Mouse (Mus musculus): ENCODE results near the gene Clstn1. TPM values are rescaled to one million over a fixed set of nuclear protein-coding genes. Genes with fewer than 3 reads are reported as not detected.

Clstn1 gene
- polyA plus RNA-seq, 1 experiment from 2014 or later: 188 TPM

DNA sequence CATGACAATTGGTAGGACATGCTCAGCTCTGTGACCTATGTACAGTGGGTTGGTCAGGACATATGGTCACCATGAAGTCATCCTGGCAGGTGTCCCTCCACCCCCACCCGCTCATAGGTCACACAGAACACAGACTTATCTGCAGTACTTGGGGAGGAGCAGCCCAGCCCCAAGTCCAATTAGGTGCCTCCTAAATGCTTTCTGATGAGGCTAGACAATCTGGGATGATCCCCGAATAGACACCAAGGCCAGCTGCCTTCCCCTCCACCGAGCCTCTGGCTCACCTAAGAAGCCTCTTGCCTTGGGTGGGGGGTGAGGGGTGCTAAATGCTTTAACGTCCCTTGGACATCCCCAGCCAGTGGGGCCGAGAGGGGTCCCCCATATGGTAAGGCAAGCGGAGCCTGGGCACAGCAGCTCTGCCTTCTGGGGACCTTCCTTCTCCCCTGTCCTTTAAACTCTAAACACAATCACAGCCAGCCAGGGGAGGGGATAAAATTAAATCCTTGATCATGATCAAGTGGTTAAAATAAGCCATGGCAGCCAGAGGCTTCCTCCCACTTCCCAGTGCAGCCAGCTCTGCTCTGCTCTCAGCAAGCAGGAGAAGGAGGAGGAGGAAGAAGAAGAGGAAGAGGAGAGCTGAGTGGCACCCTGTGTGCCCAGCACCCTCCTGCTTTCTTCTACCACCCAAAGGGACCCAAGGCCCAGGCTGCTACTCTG is 16.3 kb upstream of the Clstn1 start:
- H3K4me1 ChIP-seq: peaks cover 11% of the 10 kb centered on the region

DNA sequence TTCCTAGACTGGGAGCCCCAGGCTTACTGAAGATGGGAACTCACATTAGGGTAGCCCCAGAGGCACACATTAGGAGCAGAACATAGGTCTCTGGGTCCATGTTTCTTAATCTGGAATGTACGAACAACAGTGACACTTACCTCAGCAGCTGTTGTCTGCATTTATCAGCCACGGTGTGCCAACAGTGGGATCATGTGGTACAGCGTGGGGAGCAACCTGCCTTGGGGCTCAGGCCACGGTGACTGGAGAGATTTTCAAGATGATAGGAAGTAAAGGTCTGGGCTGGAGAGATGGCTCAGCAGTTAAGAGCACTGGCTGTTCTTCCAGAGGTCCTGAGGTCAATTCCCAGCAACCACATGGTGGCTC is 15.8 kb upstream of the Clstn1 start:
- ATAC-seq (ENCODE audit: low FRiP score): no peak
- H3K27ac ChIP-seq (replicated peaks): no peak overlapping the region
- no peaks in the 10 kb centered on the region for H3K27me3 ChIP-seq (replicated peaks)
- H3K9me3 ChIP-seq (replicated peaks): no peaks in the 10 kb centered on the region
- peaks cover 6% of the 10 kb centered on the region for H3K4me1 ChIP-seq
- 76% methylated on average over 4 of the region's 4 CpGs for WGBS
- no peak overlapping the region for H3K4me3 ChIP-seq (replicated peaks)
- H3K36me3 ChIP-seq: no peaks in the 10 kb centered on the region
- no peak overlapping the region for H3K4me2 ChIP-seq
- no peak overlapping the region for H3K9ac ChIP-seq (replicated peaks)

More for the DNA sequence above, 16.3 kb upstream of the Clstn1 start:
- no peaks in the 10 kb centered on the region for H3K36me3 ChIP-seq
- no peak overlapping the region for H3K9ac ChIP-seq (replicated peaks)
- no peaks in the 10 kb centered on the region for H3K9me3 ChIP-seq (replicated peaks)
- 85% methylated on average over 6 of the region's 6 CpGs for WGBS
- no peak for ATAC-seq (ENCODE audit: low FRiP score)
- no peaks in the 10 kb centered on the region for H3K27me3 ChIP-seq (replicated peaks)
- no peak overlapping the region for H3K4me3 ChIP-seq (replicated peaks)
- H3K4me2 ChIP-seq: no peak overlapping the region
- H3K27ac ChIP-seq (replicated peaks): no peak overlapping the region

DNA sequence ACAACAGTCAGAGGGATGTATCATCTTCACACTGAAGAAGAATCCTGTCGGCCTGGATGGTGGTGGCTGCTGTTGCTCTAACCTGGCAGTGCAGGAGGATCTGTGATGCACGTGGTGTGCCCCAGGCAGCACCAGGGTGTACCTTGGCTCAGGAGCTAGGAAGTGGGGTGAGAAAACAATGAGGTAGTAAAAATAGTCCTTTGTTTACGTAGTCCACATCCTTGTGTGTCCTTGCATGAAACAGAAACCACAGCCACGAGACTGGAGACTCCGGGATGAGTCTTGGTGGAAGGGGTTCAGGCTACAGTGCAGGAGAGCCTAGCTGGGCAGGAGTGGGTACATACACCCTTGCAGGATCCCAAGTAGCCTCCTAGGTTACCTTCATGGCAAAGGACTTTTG is 15.1 kb upstream of the Clstn1 start:
- H3K4me3 ChIP-seq (replicated peaks): no peak overlapping the region
- ATAC-seq (ENCODE audit: low FRiP score): no peak
- no peak overlapping the region for H3K4me2 ChIP-seq
- WGBS: 85% methylated on average over 5 of the region's 5 CpGs
- no peak overlapping the region for H3K27ac ChIP-seq (replicated peaks)
- no peaks in the 10 kb centered on the region for H3K27me3 ChIP-seq (replicated peaks)
- H3K4me1 ChIP-seq: peaks cover 8% of the 10 kb centered on the region
- no peaks in the 10 kb centered on the region for H3K9me3 ChIP-seq (replicated peaks)
- H3K9ac ChIP-seq (replicated peaks): no peak overlapping the region
- no peaks in the 10 kb centered on the region for H3K36me3 ChIP-seq

DNA sequence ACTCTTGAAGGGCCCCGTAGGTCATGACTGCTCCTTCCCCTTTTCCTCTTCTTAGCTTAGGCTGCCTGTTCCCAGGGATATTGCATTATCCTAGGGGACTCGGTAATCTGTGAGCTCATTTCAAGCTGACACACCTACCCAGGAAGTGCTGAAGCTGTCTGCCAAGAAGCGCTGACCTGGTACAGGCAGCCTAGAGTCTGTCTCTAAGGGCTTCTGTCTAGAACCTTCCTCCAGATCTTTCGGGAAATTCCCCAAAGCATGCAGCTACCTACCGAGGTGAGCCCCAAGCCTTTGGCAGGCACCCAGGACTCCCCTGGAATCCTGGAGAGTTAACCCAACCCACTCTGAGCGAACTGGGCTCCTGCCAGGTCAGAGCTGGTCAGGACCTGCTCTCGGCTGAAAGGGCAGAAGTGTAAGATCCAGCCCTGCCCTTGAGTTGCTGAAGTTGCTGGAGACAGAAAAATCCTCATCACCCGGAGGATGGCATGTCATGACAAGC is 14.6 kb upstream of the Clstn1 start:
- ATAC-seq (ENCODE audit: low FRiP score): no peak
- 69% methylated on average over 8 of the region's 8 CpGs for WGBS
- Histone ChIP-seq H3K27ac (replicated peaks) (no peak overlapping the region), H3K27me3 (replicated peaks) (no peaks in the 10 kb centered on the region), H3K4me3 (replicated peaks) (no peak overlapping the region), H3K4me2 (no peak overlapping the region), H3K9ac (replicated peaks) (no peak overlapping the region), H3K36me3 (no peaks in the 10 kb centered on the region), H3K9me3 (replicated peaks) (no peaks in the 10 kb centered on the region), H3K4me1 (peaks cover 13% of the 10 kb centered on the region)

DNA sequence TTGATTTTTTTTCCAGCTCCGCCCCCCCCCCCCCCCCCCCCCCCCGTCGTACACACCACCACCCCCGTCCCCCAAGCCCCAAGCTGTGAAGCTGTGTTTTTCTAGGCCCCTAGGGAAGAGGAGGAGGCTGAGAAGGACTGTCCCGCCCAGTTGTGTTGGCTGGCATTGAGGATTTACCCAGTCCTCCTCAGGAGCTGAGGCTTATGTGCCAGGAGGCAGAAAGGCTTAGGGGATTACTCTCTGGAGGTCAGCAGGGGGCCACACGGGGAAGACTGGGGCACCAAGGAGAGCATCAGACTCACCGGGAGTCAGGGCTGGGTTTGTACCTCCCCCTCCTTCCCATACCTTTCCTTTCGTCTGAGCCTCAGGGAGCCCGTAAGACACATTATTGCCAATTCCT is 13.8 kb upstream of the Clstn1 start:
- Histone ChIP-seq H3K36me3 (no peaks in the 10 kb centered on the region), H3K9me3 (replicated peaks) (no peaks in the 10 kb centered on the region), H3K9ac (replicated peaks) (no peak overlapping the region), H3K4me1 (peaks cover 18% of the 10 kb centered on the region), H3K27me3 (replicated peaks) (no peaks in the 10 kb centered on the region), H3K27ac (replicated peaks) (no peak overlapping the region), H3K4me2 (no peak overlapping the region), H3K4me3 (replicated peaks) (no peak overlapping the region)
- ATAC-seq (ENCODE audit: low FRiP score): no peak
- WGBS: 25% methylated on average over 8 of the region's 9 CpGs

DNA sequence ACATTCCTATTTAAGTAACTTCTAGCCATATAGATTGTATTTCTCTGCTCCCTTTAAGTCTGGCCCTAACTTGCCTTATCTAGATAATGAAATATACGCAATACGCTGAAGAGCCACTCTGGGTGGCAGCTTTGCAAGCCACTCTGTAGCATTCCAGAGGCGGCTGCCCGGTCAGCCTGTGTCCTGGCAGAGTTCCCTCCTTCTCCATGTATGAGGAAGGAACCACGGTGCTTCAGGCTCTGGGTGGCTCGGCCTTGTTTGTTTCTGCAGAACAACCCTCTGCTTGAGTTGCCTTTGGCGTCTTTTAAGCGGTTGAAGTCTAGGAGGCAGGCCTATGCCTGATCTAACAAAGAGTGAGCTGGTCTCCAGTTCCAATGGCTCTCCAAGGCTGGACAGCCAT is 13.4 kb upstream of the Clstn1 start:
- Histone ChIP-seq H3K27ac (replicated peaks) (no peak overlapping the region), H3K4me3 (replicated peaks) (no peak overlapping the region), H3K4me2 (no peak overlapping the region), H3K27me3 (replicated peaks) (no peaks in the 10 kb centered on the region), H3K9ac (replicated peaks) (no peak overlapping the region), H3K4me1 (peaks cover 19% of the 10 kb centered on the region), H3K36me3 (no peaks in the 10 kb centered on the region), H3K9me3 (replicated peaks) (no peaks in the 10 kb centered on the region)
- no peak for ATAC-seq (ENCODE audit: low FRiP score)
- 71% methylated on average over 8 of the region's 8 CpGs for WGBS

DNA sequence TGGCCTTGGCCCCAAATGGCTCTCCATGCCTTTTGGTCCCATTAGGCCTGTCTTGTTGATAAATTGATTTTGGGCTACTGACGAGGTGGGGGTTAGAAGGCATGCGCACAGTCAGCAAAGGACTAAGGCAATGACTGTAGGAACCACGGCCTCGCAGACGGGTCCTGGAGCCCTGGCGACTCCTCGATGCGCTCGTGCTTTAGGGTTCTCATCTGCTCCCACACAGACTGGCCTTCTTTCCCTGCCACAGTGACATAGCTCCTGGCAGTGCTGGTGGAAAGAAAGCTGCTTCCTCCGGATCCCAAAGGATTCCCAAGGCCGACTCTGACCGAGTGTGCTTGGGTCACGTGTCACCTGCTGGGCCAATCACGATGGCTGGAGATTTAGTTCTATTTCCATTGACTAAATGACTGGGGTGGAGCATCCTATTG is 11.9 kb upstream of the Clstn1 start:
- no peak for ATAC-seq (ENCODE audit: low FRiP score)
- Histone ChIP-seq H3K4me1 (peaks cover 34% of the 10 kb centered on the region), H3K36me3 (no peaks in the 10 kb centered on the region), H3K4me2 (peak overlapping the region; percentile 13; the same call in 1 of the 2 replicates), H3K9ac (replicated peaks) (no peak overlapping the region), H3K4me3 (replicated peaks) (no peak overlapping the region), H3K27ac (replicated peaks) (no peak overlapping the region), H3K27me3 (replicated peaks) (no peaks in the 10 kb centered on the region), H3K9me3 (replicated peaks) (no peaks in the 10 kb centered on the region)
- WGBS: 56% methylated on average over 14 of the region's 14 CpGs

DNA sequence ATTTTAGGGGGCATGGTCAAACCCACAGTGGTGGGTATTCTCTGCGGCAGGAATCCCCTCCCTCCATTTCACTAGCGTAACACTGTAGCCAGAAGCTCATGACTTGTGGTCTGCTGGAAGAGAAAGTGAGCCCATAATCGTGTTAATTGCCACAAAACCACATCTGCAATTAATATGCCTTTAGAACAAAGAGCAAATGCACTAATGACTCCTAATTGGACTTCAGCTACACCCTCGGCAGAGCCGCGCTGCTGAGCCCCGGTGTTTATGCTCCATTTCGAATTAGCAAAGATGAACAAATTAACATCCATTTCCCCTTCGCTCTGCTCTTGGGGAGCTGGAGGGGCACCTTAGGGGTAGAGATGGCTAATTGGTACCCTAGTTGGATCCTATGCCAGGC is 10.2 kb upstream of the Clstn1 start:
- no peak overlapping the region for H3K4me3 ChIP-seq (replicated peaks)
- H3K9ac ChIP-seq (replicated peaks): no peak overlapping the region
- no peaks in the 10 kb centered on the region for H3K27me3 ChIP-seq (replicated peaks)
- WGBS: 54% methylated on average over 9 of the region's 9 CpGs
- peak overlapping the region; percentile 65 for H3K27ac ChIP-seq (replicated peaks)
- H3K4me1 ChIP-seq: peaks cover 34% of the 10 kb centered on the region
- no peak for ATAC-seq (ENCODE audit: low FRiP score)
- no peak overlapping the region for H3K4me2 ChIP-seq
- no peaks in the 10 kb centered on the region for H3K9me3 ChIP-seq (replicated peaks)
- H3K36me3 ChIP-seq: no peaks in the 10 kb centered on the region

DNA sequence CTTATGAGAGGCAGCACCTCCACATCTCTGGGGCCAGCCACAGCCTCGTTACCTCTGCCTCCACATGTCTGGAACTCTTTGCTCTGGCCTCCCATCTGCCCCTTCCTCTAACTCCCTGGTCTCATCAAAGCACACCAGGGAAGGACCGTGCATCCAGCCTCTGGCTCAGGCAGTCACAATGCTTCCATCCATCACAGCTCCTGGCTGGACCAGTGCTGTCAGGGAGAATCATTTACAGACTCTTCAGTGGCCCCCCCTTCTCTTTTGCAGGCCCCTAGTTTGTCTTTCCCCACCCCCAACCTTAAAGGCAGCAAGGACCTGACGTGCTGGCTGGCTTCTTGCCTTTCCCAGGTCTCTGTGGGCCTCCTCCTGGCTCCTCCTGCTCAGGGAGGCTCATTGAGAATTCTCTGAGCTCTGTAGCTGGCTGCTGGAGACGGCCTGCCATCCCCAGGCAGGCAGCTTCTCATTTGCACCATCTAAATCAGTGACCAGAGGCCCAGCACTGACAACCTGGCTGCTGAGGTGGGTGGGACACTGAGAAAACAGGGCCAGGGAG is 9.2 kb upstream of the Clstn1 start:
- Histone ChIP-seq H3K4me3 (replicated peaks) (no peak overlapping the region), H3K9ac (replicated peaks) (no peak overlapping the region), H3K36me3 (no peaks in the 10 kb centered on the region), H3K9me3 (replicated peaks) (no peaks in the 10 kb centered on the region), H3K27me3 (replicated peaks) (no peaks in the 10 kb centered on the region), H3K4me2 (no peak overlapping the region), H3K4me1 (peaks cover 34% of the 10 kb centered on the region), H3K27ac (replicated peaks) (peak overlapping the region; percentile 65)
- ATAC-seq (ENCODE audit: low FRiP score): no peak
- WGBS: 13% methylated on average over 4 of the region's 4 CpGs

DNA sequence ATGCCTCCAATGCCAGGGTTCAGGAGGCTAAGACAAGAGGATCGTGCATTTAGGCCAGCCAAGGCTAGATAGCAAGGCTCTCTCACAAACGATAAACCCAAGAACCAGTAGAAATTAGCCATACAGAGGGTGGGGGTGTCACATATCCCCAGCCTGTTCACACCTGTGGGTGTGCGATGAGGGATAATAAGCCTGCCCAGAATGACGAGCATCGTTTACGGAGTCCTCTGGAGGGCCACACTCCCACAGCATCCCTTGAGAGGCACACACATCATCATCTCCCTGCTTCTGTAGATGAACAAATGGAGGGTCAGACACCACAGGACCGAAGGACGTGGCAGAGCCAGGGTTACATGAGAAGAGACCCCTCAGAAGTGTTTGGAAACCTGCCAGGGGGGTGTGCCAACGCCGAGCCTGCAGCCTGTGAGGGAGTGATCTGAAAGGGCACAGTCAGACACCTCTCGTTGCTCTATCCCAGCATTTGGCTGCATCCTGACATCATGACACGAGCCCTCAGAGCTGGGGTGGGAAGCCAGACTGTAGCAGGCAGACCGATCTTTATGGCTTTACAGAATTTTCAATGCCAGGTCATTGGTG is 8.1 kb upstream of the Clstn1 start:
- Histone ChIP-seq H3K9me3 (replicated peaks) (no peaks in the 10 kb centered on the region), H3K27me3 (replicated peaks) (no peaks in the 10 kb centered on the region), H3K36me3 (no peaks in the 10 kb centered on the region), H3K4me3 (replicated peaks) (no peak overlapping the region), H3K27ac (replicated peaks) (no peak overlapping the region), H3K4me1 (peaks cover 34% of the 10 kb centered on the region), H3K4me2 (no peak overlapping the region), H3K9ac (replicated peaks) (no peak overlapping the region)
- ATAC-seq (ENCODE audit: low FRiP score): no peak; the same call in 1 of the 2 replicates
- 50% methylated on average over 13 of the region's 13 CpGs for WGBS

DNA sequence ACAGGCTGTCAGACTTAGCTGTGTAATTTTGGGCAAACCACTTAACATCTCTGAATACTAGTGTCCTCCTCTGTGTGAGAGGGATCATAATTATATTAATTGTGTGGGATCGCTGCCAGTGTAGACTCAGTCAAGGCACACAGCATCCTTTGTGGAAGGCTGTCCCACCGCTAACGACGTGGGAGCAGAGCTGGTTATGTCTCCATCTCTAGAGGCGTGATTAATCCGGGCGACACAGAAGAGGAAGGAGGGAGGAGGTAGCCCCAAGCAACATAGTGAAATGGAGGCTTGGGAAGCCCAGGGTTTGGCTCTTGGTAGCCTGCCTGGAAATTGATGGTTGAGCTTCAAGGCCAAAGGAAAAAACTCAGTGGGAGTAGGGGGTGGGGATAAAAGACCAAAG is 7.4 kb upstream of the Clstn1 start:
- peaks cover 34% of the 10 kb centered on the region for H3K4me1 ChIP-seq
- no peaks in the 10 kb centered on the region for H3K36me3 ChIP-seq
- no peak for ATAC-seq (ENCODE audit: low FRiP score)
- no peaks in the 10 kb centered on the region for H3K9me3 ChIP-seq (replicated peaks)
- no peak overlapping the region for H3K4me2 ChIP-seq
- no peaks in the 10 kb centered on the region for H3K27me3 ChIP-seq (replicated peaks)
- H3K27ac ChIP-seq (replicated peaks): no peak overlapping the region
- no peak overlapping the region for H3K9ac ChIP-seq (replicated peaks)
- H3K4me3 ChIP-seq (replicated peaks): no peak overlapping the region
- 35% methylated on average over 7 of the region's 7 CpGs for WGBS

DNA sequence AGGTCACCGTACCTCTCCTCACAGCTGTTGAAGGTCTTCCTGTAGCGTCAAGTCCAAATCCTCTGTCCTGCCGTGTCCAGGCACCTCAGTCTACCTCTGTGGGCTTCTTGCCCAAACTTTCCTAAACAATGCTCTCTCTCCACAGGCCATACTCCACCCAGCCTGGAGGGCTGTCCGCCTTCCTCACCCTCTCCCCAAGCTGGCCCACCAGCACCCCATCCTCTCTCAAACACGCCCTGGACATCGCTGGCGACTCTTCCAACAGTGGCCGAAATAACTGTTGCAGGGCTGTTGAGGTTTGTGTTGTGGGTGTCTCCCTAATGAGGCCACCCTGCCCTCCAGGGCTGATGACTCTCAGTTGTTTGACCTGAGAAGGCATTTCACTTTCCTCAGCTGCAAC is 1.0 kb upstream of the Clstn1 start:
- H3K4me2 ChIP-seq: peak overlapping the region; percentile 97
- H3K9ac ChIP-seq (replicated peaks): no peak overlapping the region
- H3K36me3 ChIP-seq: no peaks in the 10 kb centered on the region
- no peaks in the 10 kb centered on the region for H3K9me3 ChIP-seq (replicated peaks)
- peak overlapping the region; percentile 89; the same call in 1 of the 2 replicates for H3K4me3 ChIP-seq (replicated peaks)
- H3K27ac ChIP-seq (replicated peaks): peak overlapping the region; percentile 88; the same call in 1 of the 2 replicates
- no peak for ATAC-seq (ENCODE audit: low FRiP score)
- H3K27me3 ChIP-seq (replicated peaks): no peaks in the 10 kb centered on the region
- H3K4me1 ChIP-seq: peaks cover 30% of the 10 kb centered on the region
- 82% methylated on average over 8 of the region's 8 CpGs for whole genome bisulfite sequencing

Measured in neural tube, embryonic 15.5 days (tissue).